Mouse (Mus musculus): ENCODE data around the gene Fosb.

Gene Fosb

GRCm38 (mm10) chr7:19328425-19328824 is 18.6 kb upstream of the Fosb start:
- no peak for DNase-seq

- DNase-seq, result no peak
These were observed 17.9 kb upstream of the Fosb start for GRCm38 (mm10) chr7:19327782-19328181.

- peak; percentile 92 for DNase-seq
These were observed 17.3 kb upstream of the Fosb start for GRCm38 (mm10) chr7:19327128-19327527.

GRCm38 (mm10) chr7:19326359-19326758 is 16.5 kb upstream of the Fosb start:
- DNase-seq, result peak; percentile 93

- DNase-seq, result no peak
These were observed 15.7 kb upstream of the Fosb start for GRCm38 (mm10) chr7:19325262-19326199.

DNA sequence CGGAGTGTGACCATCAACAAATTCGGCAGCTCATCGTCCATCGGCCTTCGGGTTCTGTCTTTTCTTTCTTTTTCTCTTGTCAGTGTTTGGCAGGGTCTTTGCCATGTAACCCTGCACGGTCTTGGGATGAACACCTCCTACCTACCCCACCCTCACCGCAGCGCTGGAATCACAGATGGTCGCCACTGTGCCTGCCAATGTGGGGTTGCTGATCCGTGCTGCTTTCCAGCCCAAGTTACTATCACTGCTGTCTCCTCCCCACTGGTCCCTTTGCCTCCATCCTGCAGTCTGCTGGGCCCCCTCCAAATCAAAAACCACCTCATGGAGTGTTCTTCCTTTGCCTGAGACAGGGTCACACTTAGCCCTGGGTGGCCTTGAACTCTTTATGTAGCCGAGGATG is 14.4 kb upstream of the Fosb start:
- DNase-seq, result no peak

GRCm38 (mm10) chr7:19322489-19322888 is 12.6 kb upstream of the Fosb start:
- DNase-seq, result no peak

GRCm38 (mm10) chr7:19321464-19321863 is 11.6 kb upstream of the Fosb start:
- DNase-seq, result no peak

- DNase-seq, result no peak
These were observed 10.8 kb upstream of the Fosb start for GRCm38 (mm10) chr7:19320637-19321036.

DNA sequence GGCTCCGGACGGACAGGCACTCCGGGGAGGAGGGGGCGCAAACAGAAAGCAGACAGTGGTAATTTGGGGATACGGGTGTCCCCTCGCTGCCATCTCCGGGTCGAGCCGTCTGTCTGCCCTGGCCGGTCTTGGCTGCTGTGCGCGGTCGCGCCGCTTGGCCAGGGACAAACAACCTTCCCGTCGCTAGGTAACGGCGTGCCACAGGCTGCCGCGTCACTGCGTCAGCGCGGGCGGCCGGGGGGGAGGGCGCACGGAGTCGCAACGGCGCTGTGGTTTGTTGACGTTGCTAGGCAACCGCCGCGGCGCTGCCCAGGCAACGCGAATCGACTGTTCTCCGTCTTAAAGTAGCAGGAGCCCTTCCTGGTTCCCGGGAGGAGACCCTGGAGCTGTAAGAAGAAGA is 10.1 kb upstream of the Fosb start:
- DNase-seq, result peak; percentile 99

- no peak for DNase-seq
These were observed 9.6 kb upstream of the Fosb start for GRCm38 (mm10) chr7:19319458-19319857.

DNA sequence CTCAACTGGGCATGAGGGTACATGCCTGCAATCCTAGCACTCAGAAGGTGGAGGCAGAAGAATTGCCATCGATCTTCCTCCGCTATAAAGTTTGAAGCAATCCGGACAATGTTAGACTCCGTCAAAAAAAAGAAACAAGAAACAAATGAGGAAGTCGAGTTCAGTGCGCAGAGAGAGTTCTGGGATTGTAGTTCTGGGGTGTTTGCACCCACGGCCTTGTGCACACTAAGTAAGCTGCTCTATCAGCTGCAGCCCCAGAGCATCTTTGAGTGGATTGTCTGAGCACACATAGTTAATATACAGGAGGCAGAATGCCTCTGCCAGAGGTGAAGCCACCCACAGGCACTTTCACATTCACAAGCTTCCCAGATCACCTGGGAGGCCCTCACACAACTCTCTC is 8.8 kb upstream of the Fosb start:
- no peak for DNase-seq

GRCm38 (mm10) chr7:19318201-19318600 is 8.3 kb upstream of the Fosb start:
- no peak for DNase-seq

- DNase-seq, result no peak
These were observed 6.8 kb upstream of the Fosb start for GRCm38 (mm10) chr7:19316451-19317161.

DNA sequence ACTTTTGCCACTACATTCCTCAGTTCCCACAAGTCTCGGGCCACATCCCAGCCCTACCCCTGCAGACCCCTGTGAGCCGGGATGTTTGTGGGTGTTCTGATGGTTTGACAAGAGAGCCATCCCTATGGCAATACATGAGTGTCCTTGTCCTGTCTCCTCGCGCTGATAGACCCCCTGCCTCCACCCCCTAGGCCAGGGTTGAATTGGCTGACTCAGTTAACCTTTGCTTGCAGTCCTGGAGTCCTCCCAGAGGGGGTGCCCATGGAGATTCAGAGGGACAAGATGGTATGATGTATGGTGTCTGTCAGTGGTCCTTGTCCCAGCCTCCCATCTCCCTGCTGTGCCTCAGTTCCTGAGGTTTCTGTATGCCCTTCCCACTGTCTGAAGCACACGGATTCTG is 4.2 kb upstream of the Fosb start:
- no peak for DNase-seq

DNA sequence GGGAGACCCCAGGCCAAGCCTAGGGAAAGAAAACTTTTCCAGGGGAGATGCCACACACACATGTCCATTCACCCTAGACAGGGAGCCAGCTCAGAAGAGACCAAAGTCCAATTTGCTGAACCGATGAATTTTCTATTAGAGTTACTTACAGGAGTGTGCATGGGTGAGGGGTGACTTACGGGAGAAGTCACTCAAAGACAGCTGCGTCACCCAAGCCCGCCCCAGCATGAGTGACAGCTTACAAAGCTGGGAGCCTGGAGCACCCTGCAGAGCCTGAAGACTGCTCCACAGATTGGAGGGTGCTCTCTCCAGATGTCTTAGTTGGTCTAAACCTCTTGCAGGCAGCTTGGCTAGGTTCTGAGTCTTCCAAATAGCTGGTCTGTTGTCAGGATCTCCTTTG is 2.1 kb upstream of the Fosb start:
- no peak for DNase-seq

DNA sequence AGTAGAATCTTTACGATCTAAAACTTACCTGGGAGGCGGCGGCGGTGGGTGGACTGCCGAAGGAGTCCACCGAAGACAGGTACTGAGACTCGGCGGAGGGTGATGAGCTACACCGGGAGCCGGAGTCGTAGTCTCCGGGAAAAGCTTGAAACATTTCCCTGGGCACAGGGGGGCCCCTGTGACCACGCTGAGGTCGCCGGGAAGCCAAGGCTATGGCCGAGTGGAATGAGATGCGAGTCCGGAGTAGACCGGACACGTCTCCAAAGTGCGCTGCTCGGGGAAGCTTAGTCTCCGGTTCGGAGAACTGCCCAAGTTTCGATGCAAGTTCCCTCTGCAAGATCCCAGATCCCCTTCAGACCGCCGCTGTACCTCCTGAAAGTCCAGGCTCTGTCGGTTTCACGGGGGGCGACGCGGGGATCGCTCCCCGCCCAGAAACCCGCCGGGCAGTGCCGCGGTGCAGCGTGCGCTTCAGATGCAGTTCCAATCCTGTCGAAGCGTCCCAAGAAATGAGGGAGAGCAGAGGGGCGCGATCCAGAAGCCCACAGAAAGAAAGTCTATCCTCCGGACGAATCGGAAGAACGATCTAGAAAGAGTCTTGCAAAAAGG is 470 bp downstream of the Fosb start:
- DNase-seq, result no peak

GRCm38 (mm10) chr7:19308454-19309277 is 1.2 kb downstream of the Fosb start:
- DNase-seq, result peak; percentile 98

DNA sequence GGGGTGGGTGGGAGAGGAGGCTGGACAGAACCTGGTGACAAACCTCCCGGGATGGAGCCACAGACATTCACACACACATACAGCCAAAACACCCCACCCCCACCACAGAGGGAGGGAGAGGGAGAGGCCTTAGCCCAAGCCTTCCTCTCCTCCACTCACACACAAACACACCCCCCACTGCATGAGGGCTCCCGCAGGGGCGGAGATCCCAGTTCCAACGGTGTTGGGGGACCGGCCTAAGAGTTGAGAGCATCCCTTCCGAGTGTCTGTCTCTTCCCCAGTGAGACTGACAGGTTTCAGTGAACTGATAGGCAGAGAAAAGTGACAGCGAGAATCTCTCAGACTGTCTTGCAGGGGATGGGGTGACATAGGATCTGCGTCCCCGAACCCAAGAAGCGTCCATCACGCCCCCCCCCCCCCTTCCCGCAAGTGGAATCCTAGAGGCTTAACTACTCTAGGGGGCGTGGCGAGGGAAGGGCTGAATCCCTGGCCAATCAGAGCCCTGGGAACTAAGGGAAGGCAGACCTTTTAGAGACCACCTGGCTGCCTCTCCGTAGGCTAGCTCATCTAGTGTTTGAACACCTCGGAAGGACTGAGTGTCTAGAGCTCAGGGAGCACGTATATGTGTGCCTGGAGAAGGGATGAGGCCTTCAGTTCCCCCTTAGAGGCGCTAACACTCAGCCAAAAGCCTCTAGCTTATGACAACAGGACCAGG is 2.0 kb downstream of the Fosb start:
- peak; percentile 80 for DNase-seq

GRCm38 (mm10) chr7:19306819-19307738 is 2.8 kb downstream of the Fosb start:
- DNase-seq, result no peak
